Mouse (Mus musculus) CH12.LX (cell line): ENCODE results near the gene Jph2.

ENCODE experiments used
- CTCF ChIP-seq, 2 experiments: IDR thresholded peaks in 1 of 2; conservative IDR thresholded peaks in 1 of 2; 2 replicates each; pipeline ENCODE4 v1.5.1; 2011 to 2012; ENCODE audit warnings: low read depth in 2 of 2, low read length in 2 of 2, improper control_type of control experiment in 1 of 2, inconsistent platforms in 1 of 2, mild to moderate bottlenecking in 1 of 2, moderate library complexity in 1 of 2
- E2F4 ChIP-seq: IDR thresholded peaks from 2 replicates; pipeline ENCODE4 v1.6.1; 2011; ENCODE audit warnings: low read depth, low read length, improper control_type of control experiment; ENCODE audit not compliant: insufficient replicate concordance

DNA sequence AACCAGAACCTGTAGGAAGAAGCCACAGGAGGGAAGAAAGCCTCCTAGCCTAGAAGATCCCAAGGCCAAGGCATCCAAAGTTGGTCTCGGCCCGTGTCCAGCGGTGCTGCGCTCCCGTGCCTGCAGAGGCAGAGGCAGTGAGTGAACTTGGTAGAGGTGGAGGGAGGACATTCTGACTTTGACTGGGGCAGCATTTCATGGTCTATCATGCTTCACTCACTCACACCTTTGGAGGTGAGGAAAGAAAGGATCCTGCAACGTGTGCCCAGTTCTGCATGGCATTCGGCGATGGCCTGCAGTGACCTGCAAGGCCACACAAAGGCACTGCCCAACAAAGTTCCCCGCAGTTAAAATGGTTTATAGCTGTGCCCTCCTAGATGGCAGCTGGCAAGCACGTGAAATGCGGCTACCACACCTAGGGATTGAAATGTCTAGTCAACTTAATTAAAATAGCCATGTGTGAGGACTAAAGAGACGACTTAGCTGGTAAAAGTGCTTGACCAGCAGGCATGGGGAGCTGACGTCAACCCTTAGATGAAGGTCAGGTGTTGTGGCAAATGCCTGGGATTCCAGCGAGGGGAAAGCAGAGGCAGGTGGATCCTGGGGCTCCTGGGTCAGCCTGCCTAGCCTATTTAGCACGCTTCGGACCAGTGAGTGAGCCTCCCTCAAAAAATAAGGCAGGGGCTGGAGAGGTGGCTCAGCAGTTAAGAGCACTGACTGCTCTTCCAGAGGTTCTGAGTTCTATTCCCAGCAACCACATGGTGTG lies 36.8 kb downstream of the Jph2 start:
- TF ChIP-seq E2F4 (no peak), CTCF (conservative IDR thresholded peaks at IDR 0.05 in 1 of 2, IDR thresholded peaks at IDR 0.05 in 1 of 2; ENCODE audit: low read depth in 2 of 2, low read length in 2 of 2) (no peak)
